Mouse (Mus musculus) induced T-regulatory cell, adult 2 months (primary cell): ENCODE data around the gene Zfp655.
"Not testable (repeated sequence)": the region's sequence is repeated elsewhere in the genome, so short reads cannot be mapped to it uniquely, and the experiment has no call there.

ENCODE experiments used
- DNase-seq: peaks from one replicate; pipeline ENCODE4 v3.0.0-alpha.2; 2012; ENCODE audit warnings: low read depth

Gene Zfp655

DNA sequence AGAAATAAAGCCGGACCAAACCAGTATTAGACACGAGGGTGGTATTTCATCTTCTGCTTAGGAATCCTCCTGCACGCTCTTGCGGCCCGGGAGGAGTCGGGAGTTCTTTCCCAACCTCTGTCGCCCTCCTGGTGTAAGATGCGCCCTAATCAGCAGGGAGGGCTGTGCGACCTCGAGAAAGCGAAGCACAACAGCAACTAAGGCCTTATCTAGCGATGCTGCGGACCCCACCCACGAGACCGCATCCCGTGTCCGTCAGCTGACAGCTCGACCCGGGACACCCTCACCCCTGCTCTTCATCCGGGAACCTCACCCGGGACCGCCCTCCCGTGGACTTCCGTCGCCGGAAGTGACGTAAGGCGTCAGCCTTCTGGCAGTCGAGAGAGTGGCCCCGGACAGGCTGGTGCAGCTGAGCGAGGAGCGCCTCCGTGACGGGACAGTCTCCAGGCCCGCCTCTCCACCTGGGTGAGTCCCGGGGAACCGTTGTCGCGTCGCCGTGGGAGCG, at the start of gene Zfp655:
Gene Zfp655 (plus strand): TSS at position 349 of the 505 bp plus-strand sequence.
- DNase-seq = peak; percentile 98

DNA sequence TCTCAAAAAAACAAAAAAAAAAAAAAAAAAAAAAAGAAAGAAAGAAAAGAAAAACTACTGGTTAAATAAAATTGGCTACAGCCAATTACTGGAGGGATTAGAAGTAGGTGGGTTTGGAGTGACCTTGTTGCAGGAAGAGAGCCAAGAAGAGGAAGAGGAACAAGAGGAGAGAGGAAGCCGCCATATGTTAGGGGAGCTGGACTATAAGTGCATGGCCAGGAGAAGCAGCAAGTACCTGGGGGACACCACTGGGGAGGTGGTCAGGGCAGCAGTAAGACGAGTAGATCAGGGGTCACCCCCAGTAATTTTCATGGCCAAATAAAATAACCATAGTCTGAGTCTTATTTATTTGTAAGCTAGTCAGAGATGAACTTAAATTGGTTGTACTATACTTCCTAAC, 46.3 kb upstream of the Zfp655 start:
- DNase-seq = no peak

GRCm38 (mm10) chr5:145189416-145189815, 42.1 kb upstream of the Zfp655 start:
- DNase-seq = peak; percentile 63

GRCm38 (mm10) chr5:145190373-145190772, 41.1 kb upstream of the Zfp655 start:
- peak; percentile 32 for DNase-seq

- peak; percentile 88 for DNase-seq
These were observed 40.4 kb upstream of the Zfp655 start for GRCm38 (mm10) chr5:145190875-145191798.

GRCm38 (mm10) chr5:145191962-145192361, 39.6 kb upstream of the Zfp655 start, which contains the start of gene Atp5j2:
TSS of gene Atp5j2 (minus strand) at chr5:145192062.
- DNase-seq = no peak

- peak; percentile 13 for DNase-seq
These were observed 31.1 kb upstream of the Zfp655 start for GRCm38 (mm10) chr5:145200387-145200786.

GRCm38 (mm10) chr5:145201321-145201991, 30.1 kb upstream of the Zfp655 start, which contains the start of gene Zkscan14:
TSS of gene Zkscan14 (minus strand) at chr5:145201868.
- peak; percentile 95 for DNase-seq

DNA sequence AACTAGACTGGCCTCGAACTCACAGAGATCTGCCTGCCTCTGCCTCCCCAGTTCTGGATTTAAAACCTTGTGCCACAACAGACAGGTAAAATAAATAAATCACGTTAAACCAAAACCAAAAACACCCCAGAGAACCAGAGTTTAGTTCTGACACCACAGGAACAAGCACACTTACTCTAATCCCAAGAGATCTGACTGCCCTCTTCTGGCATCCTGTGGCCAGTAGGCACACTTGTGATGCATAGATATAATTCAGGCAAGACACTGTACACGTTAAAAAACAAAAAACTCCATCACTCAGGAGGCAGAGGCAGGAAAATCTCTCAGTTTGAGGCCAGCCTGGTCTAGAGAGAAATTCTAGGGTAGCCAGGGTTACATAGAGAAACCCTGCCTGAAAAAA, 29.1 kb upstream of the Zfp655 start:
- DNase-seq = peak; percentile 32

GRCm38 (mm10) chr5:145203936-145204691, 27.4 kb upstream of the Zfp655 start, which contains the start of gene Zkscan5:
TSS of gene Zkscan5 (plus strand) at chr5:145204562.
- DNase-seq = peak; percentile 97

DNA sequence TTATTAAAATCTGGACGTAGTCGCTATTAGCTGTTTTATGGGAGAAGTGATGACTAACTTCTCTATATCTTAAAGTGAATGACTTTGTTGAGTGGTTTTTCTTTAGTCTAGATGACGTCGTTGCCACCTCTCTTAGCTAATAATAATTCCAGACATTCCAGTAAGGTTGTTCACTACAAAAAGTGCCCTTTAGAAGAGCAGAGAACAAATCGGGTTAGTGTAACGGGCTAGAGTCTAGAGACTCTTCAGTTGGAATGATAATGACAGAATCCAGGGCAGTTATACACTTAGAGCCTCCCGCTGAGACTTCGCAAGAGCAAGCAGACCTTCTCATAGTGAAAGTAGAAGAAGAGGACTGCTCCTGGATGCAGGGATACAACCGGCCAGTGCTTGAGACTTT, 26.5 kb upstream of the Zfp655 start:
- DNase-seq = peak; percentile 40

GRCm38 (mm10) chr5:145207385-145207784, 24.1 kb upstream of the Zfp655 start:
- no peak for DNase-seq

DNA sequence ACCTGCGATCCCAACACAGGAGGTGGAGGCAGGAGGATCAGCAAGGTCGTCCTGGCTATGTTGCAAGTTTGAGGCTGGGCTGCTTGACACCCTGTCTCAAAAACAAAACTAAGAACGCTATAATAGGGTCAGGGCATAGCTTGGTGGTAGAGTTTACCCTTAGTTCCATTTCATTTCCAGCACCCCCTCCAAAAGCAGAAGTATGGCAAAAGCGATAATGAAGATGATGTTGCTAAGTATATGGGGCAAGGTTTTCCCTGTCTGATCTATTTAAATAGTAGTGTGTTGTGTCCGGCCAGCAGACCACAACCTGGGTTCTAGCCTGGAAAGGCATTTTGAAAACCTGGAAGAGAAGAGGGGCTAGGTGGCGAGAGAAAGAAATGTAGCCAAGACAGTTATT, 23.6 kb upstream of the Zfp655 start:
- no peak for DNase-seq

GRCm38 (mm10) chr5:145208391-145208790, 23.1 kb upstream of the Zfp655 start:
- not testable (repeated sequence) for DNase-seq

GRCm38 (mm10) chr5:145211340-145211739, 20.2 kb upstream of the Zfp655 start:
- no peak for DNase-seq

DNA sequence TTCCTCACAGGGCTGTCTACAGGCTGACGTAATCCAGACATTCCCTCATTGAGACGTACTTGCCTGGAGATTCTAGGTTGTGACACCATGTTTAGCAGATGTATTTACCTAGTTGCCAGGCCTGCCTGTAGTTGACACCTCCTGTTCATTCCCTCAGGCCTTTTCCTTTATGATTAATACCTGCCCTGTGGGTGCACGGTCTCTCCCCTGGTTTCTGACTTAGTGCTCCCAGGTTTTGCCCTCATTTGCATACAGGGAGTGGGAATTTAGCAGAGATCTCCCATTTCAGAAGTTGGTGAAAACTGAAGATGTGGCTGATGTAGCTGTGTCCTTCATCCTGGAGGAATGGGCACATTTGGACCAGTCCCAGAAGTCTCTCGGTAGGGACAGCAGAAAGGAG, 19.3 kb upstream of the Zfp655 start:
- no peak for DNase-seq

DNA sequence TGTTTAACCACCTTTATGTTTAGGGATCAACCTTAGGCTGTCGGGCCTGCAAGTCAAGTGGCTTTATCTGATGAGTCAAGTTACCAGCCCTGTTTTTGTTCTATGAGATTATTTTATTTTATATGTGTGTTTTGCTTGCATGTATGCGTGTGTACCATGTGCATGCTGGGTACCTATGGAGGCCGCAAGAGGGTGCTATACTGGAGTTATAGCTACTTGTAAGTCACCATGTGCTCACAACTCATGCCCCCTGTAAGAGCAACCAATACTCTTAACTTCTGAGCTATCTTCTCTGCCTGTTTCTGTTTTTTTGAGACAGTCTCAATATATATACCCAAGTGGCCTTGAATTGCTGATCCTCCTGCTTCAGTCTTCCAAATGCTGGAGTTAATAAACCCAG, 18.0 kb upstream of the Zfp655 start:
- DNase-seq = no peak

- DNase-seq = no peak
These were observed 16.8 kb upstream of the Zfp655 start for GRCm38 (mm10) chr5:145214679-145215078.

GRCm38 (mm10) chr5:145217746-145218145, 13.8 kb upstream of the Zfp655 start:
- no peak for DNase-seq

- no peak for DNase-seq
These were observed 13.3 kb upstream of the Zfp655 start for GRCm38 (mm10) chr5:145218206-145218605.

- no peak for DNase-seq
These were observed 12.8 kb upstream of the Zfp655 start for GRCm38 (mm10) chr5:145218671-145219070.

- no peak for DNase-seq
These were observed 11.5 kb upstream of the Zfp655 start for GRCm38 (mm10) chr5:145219981-145220380.
